Mouse (Mus musculus) ES-Bruce4 (cell line): ENCODE measurements around the gene Cers2.

ENCODE experiments used
- CTCF ChIP-seq: IDR thresholded peaks from one replicate; pipeline ENCODE4 v1.8.1; 2011; ENCODE audit warnings: low read depth, low read length
- EP300 ChIP-seq: IDR thresholded peaks from 2 replicates; pipeline ENCODE4 v1.6.1; 2011; ENCODE audit warnings: low read depth, low read length; ENCODE audit not compliant: insufficient read depth
- POLR2A ChIP-seq: IDR thresholded peaks from one replicate; pipeline ENCODE4 v1.8.1; 2011; ENCODE audit warnings: low read length; ENCODE audit not compliant: insufficient read depth

- TF ChIP-seq CTCF (no peak), POLR2A (no peak), EP300 (no peak)
Measured at GRCm38 (mm10) chr3:95314486-95315093, at the start of gene Cers2.
